Mouse (Mus musculus) gastrocnemius, adult 2 months (tissue): ENCODE measurements at regions not wholly inside any gene's neighbourhood (a gene's known extent, or its start where the extent isn't known, plus 50 kb on each side); places are given as distances from the start of the nearest gene placed in this dataset.

Experiments used
- DNase-seq: peaks from one replicate; pipeline ENCODE4 v3.0.0; 2022
- H3K27ac ChIP-seq: fragments of 200-600 bp; 2 replicates; pipeline ENCODE4 v1.8.1; 2022; ENCODE audit warnings: mild to moderate bottlenecking
- H3K4me3 ChIP-seq: fragments of 200-600 bp; 2 replicates; pipeline ENCODE4 v1.8.1; 2022; ENCODE audit warnings: mild to moderate bottlenecking, moderate library complexity
- CTCF ChIP-seq: fragments of 200-600 bp; IDR thresholded peaks from 2 replicates; pipeline ENCODE4 v1.8.1; 2022; ENCODE audit warnings: antibody characterized with exemption, mild to moderate bottlenecking, moderate library complexity
- intact Hi-C: fragments of 180-260 bp; cut with DNase I; formaldehyde crosslinking; loops from one replicate; pipeline ENCODE4 v1.15.1; 2025

DNA sequence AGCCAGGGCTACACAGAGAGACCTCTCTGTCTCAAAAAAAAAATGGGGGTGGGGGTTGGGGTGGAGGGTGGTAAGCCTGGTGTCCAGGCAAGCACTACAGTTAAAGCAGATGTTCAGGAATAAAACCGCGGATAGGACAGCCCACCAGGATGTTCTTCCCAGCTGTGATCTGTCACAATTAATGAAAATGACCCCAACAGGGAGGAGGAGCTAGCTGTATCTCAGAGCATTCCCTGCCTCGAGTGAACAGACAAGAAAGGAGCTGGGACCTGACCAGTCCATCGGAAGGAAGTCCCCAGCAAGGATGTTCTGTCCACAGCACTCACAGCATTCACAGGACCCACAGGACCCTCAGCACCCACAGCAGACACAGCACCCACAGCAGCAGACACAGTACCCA lies 80.4 kb downstream of the Utp6 start:
- DNase-seq = no peak
- Histone ChIP-seq H3K4me3 (no peak overlapping the region), H3K27ac (no peak overlapping the region)
- intact Hi-C loops = no loop called here
- TF ChIP-seq CTCF = no peak

DNA sequence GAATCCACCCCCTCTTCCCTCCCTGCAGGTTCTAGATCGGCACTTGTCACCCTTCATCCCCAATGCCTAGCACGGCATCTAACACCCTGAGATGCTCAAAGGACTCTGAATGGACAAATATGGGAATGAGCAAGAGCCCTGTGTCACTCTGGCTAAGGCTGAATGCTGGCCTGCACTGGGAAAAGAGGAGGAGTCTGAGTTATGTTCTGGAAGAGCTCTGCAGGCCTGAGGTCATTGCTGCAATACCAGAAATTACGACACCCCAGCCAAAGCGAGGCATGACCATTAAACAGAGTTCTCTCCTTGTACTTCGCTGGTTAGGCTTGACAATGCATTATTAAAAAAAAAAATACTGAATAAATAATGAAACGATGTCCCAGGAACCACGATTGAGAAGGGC lies 84.1 kb downstream of the Utp6 start:
- TF ChIP-seq CTCF = no peak
- intact Hi-C loops = no loop called here
- H3K27ac ChIP-seq = peak overlapping the region; percentile 78

DNA sequence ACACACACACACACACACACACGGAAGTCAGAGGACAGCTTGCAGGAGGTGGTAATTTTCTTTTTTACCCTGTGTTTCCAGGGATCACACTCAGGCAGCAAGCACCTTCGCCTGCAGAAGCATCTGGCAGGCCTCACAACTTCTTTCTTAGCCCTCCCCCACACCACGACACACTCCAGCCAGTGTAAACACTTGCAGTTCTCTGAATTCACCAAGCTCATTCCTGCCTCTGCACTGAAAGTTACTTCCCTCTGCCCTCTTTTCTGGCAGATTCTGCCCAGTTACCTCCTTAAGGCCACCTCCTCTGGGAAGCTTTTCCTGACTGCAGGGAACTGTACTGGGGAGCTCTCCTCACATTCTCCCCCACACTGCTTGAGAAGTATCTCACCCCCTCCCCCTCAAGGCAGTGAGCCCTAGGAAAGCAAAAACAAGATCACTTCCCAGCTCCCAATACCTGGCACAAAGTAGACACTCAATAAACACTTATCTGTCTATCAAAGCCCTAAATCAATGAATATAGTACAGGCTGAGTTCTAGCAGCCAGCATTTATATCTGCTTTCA lies 84.9 kb downstream of the Utp6 start:
- intact Hi-C loops = no loop called here
- no peak for TF ChIP-seq CTCF
- Histone ChIP-seq H3K27ac (peak overlapping the region; percentile 78), H3K4me3 (no peak overlapping the region)
- DNase-seq = no peak

More for the DNA sequence above, 84.1 kb downstream of the Utp6 start:
- H3K4me3 ChIP-seq = no peak overlapping the region
- DNase-seq = peak; percentile 68

DNA sequence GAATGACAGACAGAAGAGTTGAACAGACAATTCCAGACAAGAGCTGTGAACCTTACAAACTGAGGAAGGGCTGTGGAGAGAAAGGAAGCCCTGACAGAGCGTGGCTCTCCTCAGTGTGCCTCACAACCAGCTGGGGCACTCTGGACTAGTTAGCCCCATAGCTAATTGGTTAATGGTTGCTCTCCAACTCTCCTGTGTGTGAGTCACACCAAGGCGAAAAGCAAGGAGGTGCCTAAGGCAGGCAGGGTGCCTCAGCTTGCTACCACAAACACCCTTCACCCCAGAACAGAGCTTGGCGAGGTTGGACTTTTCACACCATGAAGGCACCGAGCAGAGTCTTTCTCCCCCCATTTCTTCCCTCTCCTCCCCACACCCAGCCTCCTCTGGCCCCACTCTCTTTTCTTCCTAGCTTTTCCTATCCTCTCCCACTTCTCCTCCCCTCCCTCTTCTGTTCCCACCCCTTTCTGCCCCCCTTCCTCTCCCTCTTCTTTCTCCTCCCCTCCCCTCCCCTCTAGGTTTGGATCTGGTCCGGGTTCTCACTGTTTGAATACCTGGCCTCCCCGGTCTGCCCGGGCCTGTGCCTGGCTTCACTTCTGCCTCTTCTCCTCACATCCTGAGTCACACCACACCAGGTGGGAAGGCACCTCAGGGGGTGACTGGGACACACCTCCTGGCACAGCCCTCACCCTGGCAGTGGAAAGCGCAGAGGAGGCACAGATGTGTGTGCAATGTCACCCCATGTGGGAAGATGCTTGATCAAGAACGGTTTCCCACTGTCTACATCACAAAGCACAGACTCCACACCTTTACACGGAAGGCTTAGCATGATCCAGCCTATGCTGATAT lies 90.2 kb downstream of the Utp6 start:
- intact Hi-C loops = no loop called here
- Histone ChIP-seq H3K4me3 (no peak overlapping the region), H3K27ac (no peak overlapping the region)
- DNase-seq = no peak
- TF ChIP-seq CTCF = no peak

DNA sequence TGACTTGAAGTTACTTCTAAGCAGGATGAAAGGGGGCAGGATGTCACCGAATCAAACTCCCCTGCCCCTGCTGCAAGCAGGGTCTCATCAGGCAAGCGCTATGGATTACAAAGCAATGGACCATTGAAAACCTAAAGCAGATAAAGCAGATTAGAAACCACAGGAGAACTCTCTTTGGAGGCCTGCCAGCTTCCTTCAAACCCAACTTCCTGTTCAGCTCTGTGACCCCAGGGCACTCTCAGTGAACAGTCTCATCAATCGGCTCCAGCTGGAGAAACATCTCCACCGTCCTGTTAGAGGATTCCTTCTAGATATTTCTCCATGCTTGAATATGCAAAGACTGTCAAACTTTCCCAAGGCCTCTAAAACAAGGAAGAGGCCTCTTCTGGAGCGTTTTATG lies 92.0 kb downstream of the Utp6 start:
- intact Hi-C loops = no loop called here
- TF ChIP-seq CTCF = no peak
- peak; percentile 47 for DNase-seq
- Histone ChIP-seq H3K4me3 (no peak overlapping the region), H3K27ac (peak overlapping the region; percentile 63)

DNA sequence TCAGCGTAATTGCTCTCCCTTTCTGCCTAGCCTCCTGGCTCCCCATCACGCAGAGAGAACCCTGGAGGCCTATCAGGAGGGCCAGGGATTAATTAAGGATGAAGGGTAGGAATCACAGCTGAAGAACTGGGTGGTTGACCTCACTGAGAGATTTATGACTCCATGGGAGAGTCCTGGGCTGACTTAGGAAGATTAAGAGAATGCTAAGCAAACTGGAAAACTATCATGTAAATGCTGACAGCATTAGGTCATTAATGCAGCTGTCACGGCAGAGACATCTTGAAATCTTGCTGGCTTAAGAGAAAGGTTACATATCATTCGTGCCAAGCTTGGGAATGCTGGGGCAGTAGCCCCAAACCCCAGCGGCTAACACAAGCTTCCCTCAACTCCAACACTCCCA lies 93.2 kb downstream of the Utp6 start:
- no peak for DNase-seq
- intact Hi-C loops = no loop called here
- H3K4me3 ChIP-seq = no peak overlapping the region
- no peak for TF ChIP-seq CTCF
- H3K27ac ChIP-seq = peak overlapping the region; percentile 46

DNA sequence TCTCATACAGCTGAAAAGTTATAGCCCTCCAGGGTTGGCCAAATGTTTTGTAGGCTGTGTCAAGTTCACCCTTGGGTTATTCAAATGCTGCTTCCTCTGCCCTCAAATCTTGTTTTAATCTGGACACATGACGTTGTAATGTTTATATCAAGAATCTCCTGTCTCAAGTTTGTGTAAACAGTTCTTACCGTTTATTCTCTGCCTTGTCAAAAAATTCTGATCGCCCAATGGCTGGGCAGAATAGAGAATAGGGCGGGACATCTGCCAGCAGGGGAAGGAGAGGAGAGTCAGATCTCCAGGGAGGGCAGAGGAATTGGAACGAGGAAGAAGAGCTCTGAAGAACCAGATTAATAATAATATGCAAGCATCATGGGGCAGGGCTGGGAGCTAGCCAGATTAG lies 97.4 kb downstream of the Utp6 start:
- peak; percentile 49 for DNase-seq
- intact Hi-C loops = no loop called here
- H3K27ac ChIP-seq = no peak overlapping the region

DNA sequence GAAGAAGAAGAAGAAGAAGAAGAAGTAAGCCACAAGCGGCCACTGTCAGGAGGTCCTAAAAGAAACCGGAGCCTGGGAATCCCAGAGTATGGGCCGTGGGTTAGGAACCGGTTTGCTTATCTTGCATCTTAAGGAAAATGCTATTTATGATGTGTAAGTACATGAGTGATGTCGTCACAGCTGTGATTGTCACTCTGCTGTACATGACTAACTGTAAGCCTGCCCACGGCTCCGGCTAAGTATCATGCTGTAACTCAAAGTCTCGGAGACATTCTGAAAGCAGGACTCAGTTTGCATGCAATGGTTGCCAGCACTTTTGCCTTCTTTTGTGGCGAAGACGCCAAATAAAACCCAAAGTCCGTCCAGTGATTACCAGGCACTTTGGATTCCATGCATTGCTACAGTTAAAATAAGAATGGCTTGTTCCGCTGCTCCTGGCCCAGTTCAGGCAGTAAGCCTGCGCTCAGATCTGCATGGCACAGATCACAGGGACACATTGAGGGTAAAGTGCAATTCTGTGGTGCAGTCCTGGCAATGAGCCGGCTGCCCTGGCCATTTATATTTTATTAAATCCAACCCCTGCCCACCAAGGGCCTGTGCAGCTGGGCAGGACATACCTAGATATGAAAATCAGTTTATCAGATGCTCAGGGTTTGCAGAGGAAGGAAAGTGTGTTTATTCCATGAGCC lies 98.6 kb downstream of the Utp6 start:
- TF ChIP-seq CTCF = no peak
- H3K27ac ChIP-seq = no peak overlapping the region
- intact Hi-C loops = no loop called here
- DNase-seq = no peak
- no peak overlapping the region for H3K4me3 ChIP-seq

More for the DNA sequence above, 97.4 kb downstream of the Utp6 start:
- TF ChIP-seq CTCF = no peak
- no peak overlapping the region for H3K4me3 ChIP-seq

DNA sequence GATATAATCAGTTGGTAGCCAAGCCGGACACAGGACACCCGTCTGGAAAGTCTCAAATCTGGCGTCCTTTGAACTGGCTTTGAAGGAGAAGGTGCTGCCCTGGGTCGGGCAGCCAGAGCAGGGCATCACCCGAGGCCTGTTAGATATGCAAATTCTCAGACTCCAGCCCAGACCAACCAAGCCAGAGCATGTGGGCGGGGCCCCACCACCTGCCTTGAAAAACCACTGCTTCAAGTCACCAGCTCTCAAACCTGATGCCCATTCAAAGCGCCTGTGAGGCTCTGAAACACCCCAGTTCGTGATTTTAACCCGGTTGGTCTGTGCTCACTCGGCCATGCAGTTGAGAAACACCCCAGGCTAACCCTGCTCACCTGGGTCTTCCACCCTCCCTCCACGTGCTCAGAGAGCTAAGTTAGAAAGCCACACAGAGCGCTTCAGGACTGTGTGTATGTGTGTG lies 101.6 kb downstream of the Utp6 start:
- DNase-seq = no peak
- no peak for TF ChIP-seq CTCF
- intact Hi-C loops = no loop called here
- Histone ChIP-seq H3K27ac (no peak overlapping the region), H3K4me3 (no peak overlapping the region)

DNA sequence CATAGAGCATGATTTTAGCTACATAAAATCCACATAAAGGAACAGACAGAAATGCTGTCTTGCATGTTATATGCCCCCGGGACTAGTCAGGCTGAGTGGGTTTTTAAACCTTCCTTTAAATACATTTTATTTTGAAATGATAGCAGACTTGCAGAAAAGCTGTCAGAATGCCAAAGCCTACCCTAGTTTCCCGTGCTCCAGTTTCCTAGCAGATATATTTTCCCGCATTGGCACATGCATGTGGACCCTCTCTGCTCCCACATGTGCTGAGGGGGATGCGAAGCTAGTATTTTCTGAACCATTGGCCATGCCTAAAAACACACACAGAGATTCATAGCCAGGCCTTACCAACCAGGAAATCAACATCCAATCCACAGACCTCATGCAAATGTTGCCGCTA lies 105.8 kb downstream of the Utp6 start:
- no peak for DNase-seq
- no peak overlapping the region for H3K4me3 ChIP-seq
- TF ChIP-seq CTCF = no peak
- no peak overlapping the region for H3K27ac ChIP-seq
- intact Hi-C loops = no loop called here

DNA sequence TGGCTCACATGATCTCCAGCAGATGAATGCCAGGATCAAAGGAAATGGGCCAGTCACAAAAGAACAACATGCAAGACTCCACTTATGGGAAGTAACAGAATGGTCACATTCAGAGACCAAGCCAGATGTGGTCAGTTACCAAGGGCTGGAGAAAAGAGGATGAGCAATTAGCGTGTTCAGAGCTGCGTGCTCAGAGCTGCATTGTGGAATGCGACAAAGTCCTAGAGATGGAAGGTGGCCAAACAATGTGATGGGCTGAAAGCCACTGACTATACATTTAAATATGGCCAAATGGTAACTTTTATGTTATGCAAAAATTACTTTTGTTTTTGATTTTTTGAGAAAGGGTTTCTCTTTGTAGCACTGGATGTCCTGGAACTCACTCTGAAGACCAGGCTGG lies 112.6 kb downstream of the Utp6 start:
- no peak for DNase-seq
- intact Hi-C loops = no loop called here
- no peak for TF ChIP-seq CTCF
- no peak overlapping the region for H3K27ac ChIP-seq
- H3K4me3 ChIP-seq = peak overlapping the region; percentile 43; the same call in 1 of the 2 replicates

DNA sequence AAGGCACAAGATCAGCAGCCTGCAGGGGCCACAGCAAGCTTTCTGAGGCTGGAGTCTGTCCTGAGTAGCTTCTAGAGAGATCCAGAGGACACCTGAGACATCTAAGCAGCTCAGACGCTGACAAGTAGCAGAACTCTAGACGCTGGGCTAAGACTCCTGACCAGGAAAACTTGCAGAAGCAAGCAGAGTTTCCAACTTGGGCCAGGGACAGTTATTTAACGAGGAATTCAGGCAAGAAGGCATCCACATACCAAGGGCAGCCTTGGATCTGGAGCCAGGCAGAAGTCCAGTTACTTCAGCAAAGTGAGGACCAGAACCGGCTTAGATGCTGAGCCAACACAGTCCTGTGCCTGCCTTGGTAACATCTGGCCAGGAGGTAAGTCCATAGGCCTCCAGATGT lies 117.8 kb downstream of the Utp6 start:
- peak; percentile 45 for DNase-seq
- TF ChIP-seq CTCF = no peak

DNA sequence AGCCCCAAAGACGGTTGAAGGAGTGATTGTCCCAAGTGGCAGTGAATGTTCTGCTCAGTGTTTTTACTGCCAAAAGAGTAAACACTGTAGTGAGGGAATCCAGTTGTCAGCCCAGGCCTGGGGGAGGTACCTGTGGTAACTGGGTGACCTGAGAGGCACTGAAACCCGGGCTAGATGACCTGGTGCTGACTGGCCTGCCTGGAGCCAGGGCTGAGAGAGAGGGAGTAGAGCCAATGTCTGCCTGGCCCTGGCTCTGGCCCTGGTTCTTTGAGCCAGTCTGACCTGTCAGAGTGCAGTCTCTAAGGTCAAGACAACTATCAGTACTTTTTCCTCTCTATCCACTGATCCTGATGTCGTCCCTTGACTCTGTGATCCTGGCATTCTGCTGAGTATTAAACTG lies 119.2 kb downstream of the Utp6 start:
- DNase-seq = peak; percentile 77
- TF ChIP-seq CTCF = no peak
- intact Hi-C loops = loop anchor here (2.0 to 5.0 kb wide), 2 partner anchors 50 to 141 kb away; no protein-coding TSS in a partner anchor
- peak overlapping the region; percentile 87 for H3K27ac ChIP-seq
- no peak overlapping the region for H3K4me3 ChIP-seq

More for the DNA sequence above, 117.8 kb downstream of the Utp6 start:
- peak overlapping the region; percentile 87 for H3K27ac ChIP-seq
- H3K4me3 ChIP-seq = peak overlapping the region; percentile 44; the same call in 1 of the 2 replicates
- intact Hi-C loops = loop anchor here (5.0 kb wide), 1 partner anchor 142 kb away; no protein-coding TSS in a partner anchor
